Mouse (Mus musculus) midbrain, embryonic 13.5 days (tissue): ENCODE data around the gene Nfs1. TPM values are rescaled to one million over a fixed set of nuclear protein-coding genes. Genes with fewer than 3 reads are reported as not detected.
"Not testable (repeated sequence)": the region's sequence is repeated elsewhere in the genome, so short reads cannot be mapped to it uniquely, and the experiment has no call there.

Experiments
- ATAC-seq: fragments of 200-750 bp; cut with Nextera tagmentation; 2 replicates; pipeline ENCODE4 v1.8.0; 2017; ENCODE audit warnings: mild to moderate bottlenecking, moderate TSS enrichment, moderate library complexity
- H3K27ac ChIP-seq: fragments of 300-500 bp; sonication (generic); 2 replicates; pipeline ENCODE4 v1.5.1; 2015; ENCODE audit warnings: inconsistent platforms, mild to moderate bottlenecking, moderate library complexity
- H3K27me3 ChIP-seq: fragments of 300-500 bp; sonication (generic); 2 replicates; pipeline ENCODE4 v1.6.1; 2015; ENCODE audit warnings: mild to moderate bottlenecking, inconsistent platforms
- H3K36me3 ChIP-seq: fragments of 300-500 bp; sonication (generic); 2 replicates; pipeline ENCODE4 v1.6.1; 2015; ENCODE audit warnings: mild to moderate bottlenecking, inconsistent platforms
- H3K4me1 ChIP-seq: fragments of 300-500 bp; sonication (generic); replicated peaks from 2 replicates; pipeline ENCODE4 v1.6.1; 2015; ENCODE audit warnings: inconsistent platforms
- H3K4me2 ChIP-seq: fragments of 300-500 bp; sonication (generic); replicated peaks from 2 replicates; pipeline ENCODE4 v1.6.1; 2015; ENCODE audit warnings: moderate library complexity, mild to moderate bottlenecking, inconsistent platforms
- H3K4me3 ChIP-seq: fragments of 300-500 bp; sonication (generic); replicated peaks from 2 replicates; pipeline ENCODE4 v1.5.1; 2015; ENCODE audit warnings: mild to moderate bottlenecking, inconsistent platforms
- H3K9ac ChIP-seq: fragments of 300-500 bp; sonication (generic); replicated peaks from 2 replicates; pipeline ENCODE4 v1.6.1; 2015; ENCODE audit warnings: mild to moderate bottlenecking, inconsistent platforms
- H3K9me3 ChIP-seq: fragments of 300-500 bp; sonication (generic); 2 replicates; pipeline ENCODE4 v1.6.1; 2016; ENCODE audit warnings: mild to moderate bottlenecking, inconsistent platforms
- WGBS: fragments of 180-500 bp; shearing (Covaris S2); methylation state at CpG from one replicate; pipeline ENCODE4 v1.1.7; 2015; 5-methylcytosine and 5-hydroxymethylcytosine counted together
- polyA plus RNA-seq: library from polyadenylated mRNA; unstranded; fragments of >200 nt; fragmentation: Nextera tagmentation; extraction: Ambion mirVana; gene quantifications from 2 replicates; pipeline ENCODE4 v1.2.1, GENCODE M21; 2015

Nfs1 gene
- 29.5 and 29.8 TPM in 2 replicates for polyA plus RNA-seq

GRCm38 (mm10) chr2:156143953-156144724 is at the start of gene Nfs1, which contains the start of gene Romo1:
Gene Nfs1 (minus strand): TSS chr2:156144186.
Gene Romo1 (plus strand): TSS chr2:156144039.
- Histone ChIP-seq H3K4me2 (peak within 1 kb of the TSS; percentile 76), H3K4me3 (peak within 1 kb of the TSS; percentile 85), H3K4me1 (peaks cover 19% of the 10 kb centered on the region), H3K36me3 (peaks cover 31% of the 10 kb centered on the region), H3K9me3 (no peaks in the 10 kb centered on the region), H3K27ac (peak within 1 kb of the TSS; percentile 97), H3K9ac (peak within 1 kb of the TSS; percentile 88), H3K27me3 (no peaks in the 10 kb centered on the region)
- ATAC-seq: peak; percentile 100
- under 1% methylated on average over 70 of the region's 70 CpGs for WGBS

GRCm38 (mm10) chr2:156193066-156193862 is 49.3 kb upstream of the Nfs1 start:
- Histone ChIP-seq H3K9me3 (no peaks in the 10 kb centered on the region), H3K27me3 (no peaks in the 10 kb centered on the region), H3K27ac (no peak overlapping the region), H3K4me3 (no peak overlapping the region), H3K4me2 (no peak overlapping the region), H3K36me3 (no peaks in the 10 kb centered on the region), H3K9ac (no peak overlapping the region), H3K4me1 (peaks cover 14% of the 10 kb centered on the region)
- ATAC-seq: no peak
- 81% methylated on average over 3 of the region's 3 CpGs for WGBS

GRCm38 (mm10) chr2:156192068-156192467 is 48.1 kb upstream of the Nfs1 start:
- no peak for ATAC-seq
- WGBS: 80% methylated on average over 2 of the region's 2 CpGs

GRCm38 (mm10) chr2:156191540-156191939 is 47.6 kb upstream of the Nfs1 start:
- no peaks in the 10 kb centered on the region for H3K9me3 ChIP-seq
- H3K4me2 ChIP-seq: no peak overlapping the region
- no peak overlapping the region for H3K27ac ChIP-seq
- H3K27me3 ChIP-seq: no peaks in the 10 kb centered on the region
- no peak overlapping the region for H3K9ac ChIP-seq
- H3K4me1 ChIP-seq: peaks cover 4% of the 10 kb centered on the region; the same call in 1 of the 2 replicates
- no peaks in the 10 kb centered on the region for H3K36me3 ChIP-seq
- H3K4me3 ChIP-seq: no peak overlapping the region
- 95% methylated on average over 2 of the region's 2 CpGs for WGBS
- ATAC-seq: no peak

More at GRCm38 (mm10) chr2:156192068-156192467, 48.1 kb upstream of the Nfs1 start:
- Histone ChIP-seq H3K4me3 (no peak overlapping the region), H3K9ac (no peak overlapping the region), H3K9me3 (no peaks in the 10 kb centered on the region), H3K27me3 (no peaks in the 10 kb centered on the region), H3K27ac (no peak overlapping the region), H3K36me3 (no peaks in the 10 kb centered on the region), H3K4me1 (peaks cover 4% of the 10 kb centered on the region; the same call in 1 of the 2 replicates), H3K4me2 (no peak overlapping the region)

- Histone ChIP-seq H3K4me1 (no peaks in the 10 kb centered on the region), H3K4me2 (no peak overlapping the region), H3K27ac (no peak overlapping the region), H3K27me3 (no peaks in the 10 kb centered on the region), H3K36me3 (no peaks in the 10 kb centered on the region), H3K4me3 (no peak overlapping the region), H3K9me3 (no peaks in the 10 kb centered on the region), H3K9ac (no peak overlapping the region)
- no peak for ATAC-seq
- 89% methylated on average over 14 of the region's 14 CpGs for WGBS
These were observed 46.3 kb upstream of the Nfs1 start for GRCm38 (mm10) chr2:156190004-156190896.

- not testable (repeated sequence) for H3K27ac ChIP-seq, ATAC-seq, H3K27me3 ChIP-seq, H3K4me2 ChIP-seq, H3K36me3 ChIP-seq, H3K4me1 ChIP-seq, H3K9me3 ChIP-seq, H3K4me3 ChIP-seq, H3K9ac ChIP-seq
- WGBS: 91% methylated on average over 7 of the region's 7 CpGs
These were observed 45.3 kb upstream of the Nfs1 start for GRCm38 (mm10) chr2:156189241-156189640.

- H3K9me3 ChIP-seq: no peaks in the 10 kb centered on the region
- peak overlapping the region; percentile 65; the same call in 1 of the 2 replicates for H3K9ac ChIP-seq
- H3K4me2 ChIP-seq: peak overlapping the region; percentile 58
- no peak for ATAC-seq
- H3K4me1 ChIP-seq: peaks cover 32% of the 10 kb centered on the region
- H3K4me3 ChIP-seq: 0 out of 2 replicates have a peak overlapping the region, but pooled peaks have one; percentile 99
- H3K36me3 ChIP-seq: peaks cover 14% of the 10 kb centered on the region
- 72% methylated on average over 2 of the region's 2 CpGs for WGBS
- H3K27me3 ChIP-seq: no peaks in the 10 kb centered on the region
- no peak overlapping the region; the same call in 1 of the 2 replicates for H3K27ac ChIP-seq
These were observed 37.6 kb upstream of the Nfs1 start for GRCm38 (mm10) chr2:156181592-156181991.

GRCm38 (mm10) chr2:156180824-156181590 is 37.0 kb upstream of the Nfs1 start:
- ATAC-seq: no peak
- H3K27me3 ChIP-seq: no peaks in the 10 kb centered on the region
- H3K4me2 ChIP-seq: peak overlapping the region; percentile 58
- peak overlapping the region; percentile 65 for H3K9ac ChIP-seq
- peak overlapping the region; percentile 90 for H3K27ac ChIP-seq
- peak overlapping the region; percentile 99 for H3K4me3 ChIP-seq
- peaks cover 14% of the 10 kb centered on the region for H3K36me3 ChIP-seq
- WGBS: 15% methylated on average over 8 of the region's 8 CpGs
- no peaks in the 10 kb centered on the region for H3K9me3 ChIP-seq
- H3K4me1 ChIP-seq: peaks cover 35% of the 10 kb centered on the region

- H3K4me3 ChIP-seq: peak within 1 kb of the TSS; percentile 99
- ATAC-seq: peak; percentile 97
- H3K27ac ChIP-seq: peak within 1 kb of the TSS; percentile 98
- peak within 1 kb of the TSS; percentile 100 for H3K9ac ChIP-seq
- under 1% methylated on average over 47 of the region's 47 CpGs for WGBS
- H3K4me1 ChIP-seq: peaks cover 39% of the 10 kb centered on the region
- no peaks in the 10 kb centered on the region for H3K27me3 ChIP-seq
- peaks cover 18% of the 10 kb centered on the region for H3K36me3 ChIP-seq
- peak within 1 kb of the TSS; percentile 88 for H3K4me2 ChIP-seq
- no peaks in the 10 kb centered on the region for H3K9me3 ChIP-seq
These were observed 36.3 kb upstream of the Nfs1 start, which contains the start of gene Rbm39 for GRCm38 (mm10) chr2:156180094-156180821. Gene Rbm39 (minus strand): TSS chr2:156180238.

- H3K4me2 ChIP-seq: peak overlapping the region; percentile 88; the same call in 1 of the 2 replicates
- H3K36me3 ChIP-seq: peaks cover 18% of the 10 kb centered on the region
- peak overlapping the region; percentile 100 for H3K9ac ChIP-seq
- H3K9me3 ChIP-seq: no peaks in the 10 kb centered on the region
- H3K4me3 ChIP-seq: peak overlapping the region; percentile 99
- peak overlapping the region; percentile 98 for H3K27ac ChIP-seq
- peaks cover 42% of the 10 kb centered on the region for H3K4me1 ChIP-seq
- 1% methylated on average over 29 of the region's 41 CpGs for WGBS
- ATAC-seq: 0 out of 2 replicates have a peak, but pooled peaks have one; percentile 24
- no peaks in the 10 kb centered on the region for H3K27me3 ChIP-seq
These were observed 35.8 kb upstream of the Nfs1 start for GRCm38 (mm10) chr2:156179796-156180093.
